Mouse (Mus musculus) retina, postnatal 7 days (tissue): ENCODE data around the gene Tnfsf9.
"Not testable (repeated sequence)": the region's sequence is repeated elsewhere in the genome, so short reads cannot be mapped to it uniquely, and the experiment has no call there.

Experiments used
- DNase-seq: peaks from one replicate; pipeline ENCODE4 v3.0.0-alpha.2; 2012; ENCODE audit warnings: low read depth, low spot score

The Tnfsf9 gene

DNA sequence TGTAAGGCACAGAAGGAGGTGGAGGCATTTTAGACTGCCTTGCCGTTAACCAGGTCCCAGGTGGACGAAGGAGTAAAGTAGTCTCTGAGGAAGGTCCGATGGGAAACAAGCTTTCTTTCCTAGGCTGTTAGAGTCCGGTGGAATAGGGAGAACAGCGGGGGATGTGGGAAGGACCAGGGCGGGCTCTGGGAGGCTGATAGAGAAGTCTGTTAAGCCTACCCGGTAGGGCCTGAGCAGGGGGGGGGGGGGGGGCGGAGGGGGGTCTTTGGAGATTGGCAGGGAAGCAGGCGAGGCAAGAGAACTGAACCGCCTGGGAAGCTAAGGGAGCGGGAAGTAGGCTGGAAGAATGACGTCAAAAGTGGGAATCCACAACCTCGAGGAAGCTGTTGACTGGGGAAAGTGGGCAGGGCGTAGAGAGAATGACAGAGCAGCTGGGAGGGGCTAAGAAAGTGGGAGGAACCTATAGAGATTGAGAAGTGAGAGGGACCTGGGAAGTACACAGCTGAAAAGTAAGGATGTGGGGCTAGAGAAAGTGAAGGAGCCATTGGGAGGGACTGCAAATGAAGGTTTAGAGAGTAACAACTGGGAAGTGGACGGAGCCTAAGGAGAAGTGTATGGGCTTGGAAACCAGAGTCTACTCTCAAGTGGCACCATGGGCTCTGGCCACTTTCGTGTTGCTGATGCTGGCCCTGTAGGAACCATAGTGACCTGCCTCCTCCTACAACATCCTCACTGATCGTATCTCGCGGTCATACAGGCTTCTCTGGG is 9.1 kb upstream of the Tnfsf9 start:
- no peak for DNase-seq

DNA sequence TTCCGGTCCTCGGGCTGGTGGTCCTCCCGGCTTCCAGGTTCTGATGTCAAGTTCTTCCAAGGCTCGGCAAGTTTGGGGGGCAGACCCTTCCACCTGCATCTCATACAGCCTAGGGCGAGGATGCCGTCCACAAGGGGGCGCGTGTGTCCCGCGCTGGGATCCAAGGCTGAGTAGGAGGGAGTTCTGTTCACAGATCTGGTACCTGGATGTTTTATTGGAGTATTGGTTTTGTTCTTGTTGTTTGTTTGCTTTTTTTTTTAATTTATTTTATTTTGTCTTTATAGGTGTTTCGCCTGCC is 8.6 kb upstream of the Tnfsf9 start:
- peak; percentile 67 for DNase-seq

GRCm38 (mm10) chr17:57098321-57098720 is 6.8 kb upstream of the Tnfsf9 start:
- DNase-seq: no peak

DNA sequence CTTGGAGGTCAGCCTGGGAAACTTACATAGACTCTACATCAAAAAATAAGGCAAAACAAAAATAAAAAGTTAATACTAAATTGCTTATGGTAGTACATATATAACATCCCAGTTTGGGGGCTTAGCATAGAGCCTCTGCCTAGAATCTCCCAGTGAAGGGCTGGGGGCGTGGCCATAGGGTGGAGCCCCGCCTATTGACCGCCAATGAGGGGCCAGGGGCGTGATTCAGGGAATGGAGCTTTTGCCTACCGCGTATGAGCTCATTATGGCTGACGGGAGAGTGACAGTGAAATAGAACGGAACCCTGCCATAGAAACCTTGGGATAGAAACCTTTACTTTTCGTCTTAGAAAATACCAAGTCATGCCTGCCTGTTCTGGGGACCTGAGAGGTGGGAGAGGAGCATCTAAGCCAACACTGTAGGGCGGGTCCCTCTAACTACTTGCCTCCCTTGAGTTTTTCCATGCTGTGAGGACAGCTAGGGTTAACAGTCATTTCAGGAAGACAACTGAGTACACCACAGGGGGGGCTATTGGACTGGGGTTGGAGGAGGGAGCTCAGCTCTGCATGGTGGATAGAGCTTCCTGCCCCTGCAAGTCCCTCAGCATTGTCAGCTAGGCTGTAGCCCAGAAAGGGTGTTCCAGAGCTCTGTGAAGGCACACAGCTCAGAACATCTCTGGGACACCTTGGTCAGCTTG is 5.3 kb upstream of the Tnfsf9 start:
- DNase-seq: no peak

- DNase-seq: no peak
Measured at GRCm38 (mm10) chr17:57102276-57102675, 2.8 kb upstream of the Tnfsf9 start.

- DNase-seq: no peak
Measured at GRCm38 (mm10) chr17:57104496-57104895, 629 bp upstream of the Tnfsf9 start.

DNA sequence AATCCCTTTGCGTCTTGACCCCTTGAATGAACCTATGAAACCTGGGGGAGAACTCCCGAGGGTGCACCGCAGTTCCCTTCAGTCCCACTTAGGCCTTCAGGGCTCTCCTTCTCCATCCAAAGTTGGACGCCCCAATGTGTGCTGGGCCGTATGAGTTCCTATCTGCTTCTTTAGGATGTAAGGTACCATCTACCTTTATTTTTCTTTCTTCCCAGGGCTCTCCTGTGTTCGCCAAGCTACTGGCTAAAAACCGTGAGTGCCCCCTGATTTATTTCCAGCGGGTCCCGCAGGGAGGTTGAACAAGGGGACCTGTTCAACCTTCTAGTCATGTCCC is 877 bp downstream of the Tnfsf9 start:
- DNase-seq: no peak

- DNase-seq: no peak
Measured at GRCm38 (mm10) chr17:57107064-57107463, 1.9 kb downstream of the Tnfsf9 start.

DNA sequence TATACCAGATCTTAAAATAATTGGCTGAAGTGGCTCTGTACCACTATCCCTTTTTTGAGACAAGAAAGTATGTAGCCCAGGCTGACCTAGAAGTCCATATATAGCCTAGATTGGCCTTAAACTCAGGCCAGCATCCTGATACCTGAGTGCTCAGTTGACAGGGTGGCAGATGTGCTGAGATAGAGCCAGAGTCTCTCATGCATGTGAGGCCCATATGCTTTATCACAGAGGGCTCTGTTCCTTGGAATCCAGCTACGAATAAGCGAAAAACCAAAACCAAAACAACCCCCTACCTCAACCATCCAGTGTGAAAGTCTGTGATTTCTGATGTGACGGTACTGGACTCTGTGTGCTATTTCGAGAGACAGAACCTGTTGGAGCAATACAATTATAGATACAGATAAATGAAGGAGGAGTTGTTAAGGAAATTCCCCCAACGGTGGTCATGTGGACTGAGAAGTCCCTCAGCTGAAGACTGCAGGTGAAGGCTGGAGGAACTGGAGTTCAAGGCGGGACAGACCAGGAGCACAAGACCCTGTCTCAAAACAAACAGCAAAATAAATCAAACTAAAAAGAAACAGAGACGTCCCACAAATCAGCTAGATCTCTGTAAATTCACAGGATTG is 3.0 kb downstream of the Tnfsf9 start:
- DNase-seq: no peak

- DNase-seq: no peak
Measured at GRCm38 (mm10) chr17:57108666-57109171, 3.6 kb downstream of the Tnfsf9 start.

DNA sequence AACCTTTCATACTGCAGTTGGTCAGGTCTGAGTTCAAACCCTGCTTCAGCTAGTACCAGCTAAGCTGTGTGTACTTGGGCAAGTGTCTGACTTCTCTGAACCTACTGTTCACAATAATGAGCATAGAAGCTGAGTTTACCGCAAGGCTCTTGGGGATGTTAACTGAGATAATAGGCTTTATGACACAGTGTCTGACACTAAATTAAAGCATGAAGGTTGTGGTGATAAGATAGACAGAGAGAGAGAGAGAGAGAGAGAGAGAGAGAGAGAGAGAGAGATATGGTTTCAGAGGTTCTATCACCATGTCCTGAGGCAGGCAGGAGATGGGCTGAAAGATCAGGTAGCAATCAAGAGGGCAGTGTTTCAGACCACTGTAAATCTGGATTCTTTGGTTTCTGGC is 4.9 kb downstream of the Tnfsf9 start:
- DNase-seq: no peak

DNA sequence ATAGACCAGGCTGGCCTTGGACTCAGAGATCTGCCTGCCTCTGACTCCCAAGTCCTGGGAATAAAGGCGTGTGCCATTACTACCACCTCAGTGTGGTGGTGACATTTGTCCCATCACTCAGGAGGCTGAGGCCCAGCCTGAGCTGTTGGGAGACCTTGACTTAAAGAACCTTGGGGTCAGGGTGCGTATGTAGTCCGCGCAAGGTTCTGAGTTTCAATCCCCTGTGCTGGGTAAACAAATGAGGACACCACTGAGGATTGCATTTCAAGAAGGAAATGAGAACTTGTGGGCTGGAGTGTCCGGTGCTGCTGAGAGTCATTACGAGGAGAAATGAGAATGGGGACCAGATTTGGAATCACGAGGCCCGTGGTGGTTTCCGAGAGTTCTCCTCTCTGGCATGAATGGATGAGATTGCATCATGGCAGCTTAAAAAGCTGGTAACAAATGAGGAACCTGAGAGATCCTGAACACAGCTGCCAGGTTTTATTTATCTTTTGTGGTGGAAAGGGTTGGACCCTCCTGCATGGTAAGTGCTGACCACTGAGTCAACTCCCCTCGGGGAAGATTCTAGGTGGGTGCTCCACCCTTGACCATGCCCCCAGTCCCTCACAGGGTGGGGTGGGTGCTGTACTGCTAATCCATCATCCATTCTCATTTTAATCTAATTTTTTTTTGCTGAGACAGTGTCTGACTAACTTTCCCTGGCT is 7.8 kb downstream of the Tnfsf9 start:
- no peak for DNase-seq

DNA sequence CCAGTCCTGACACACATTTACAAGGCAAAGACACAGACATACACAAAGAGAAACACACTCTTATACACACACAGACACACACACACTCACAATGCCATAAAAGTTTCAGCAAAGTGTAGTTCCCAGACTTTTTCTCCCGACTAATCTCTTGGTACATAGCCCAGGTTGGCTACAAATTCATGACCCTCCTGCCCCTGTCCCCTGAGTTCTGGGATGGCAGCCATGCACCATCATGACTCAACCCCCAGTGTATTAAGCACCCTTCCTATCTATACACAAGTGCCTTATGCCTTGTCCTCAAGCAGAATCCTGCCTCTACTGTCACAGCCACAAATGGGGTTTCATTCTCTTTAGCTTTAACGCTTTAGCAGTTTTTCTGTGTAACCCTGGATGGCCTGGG is 11.7 kb downstream of the Tnfsf9 start:
- DNase-seq: no peak

DNA sequence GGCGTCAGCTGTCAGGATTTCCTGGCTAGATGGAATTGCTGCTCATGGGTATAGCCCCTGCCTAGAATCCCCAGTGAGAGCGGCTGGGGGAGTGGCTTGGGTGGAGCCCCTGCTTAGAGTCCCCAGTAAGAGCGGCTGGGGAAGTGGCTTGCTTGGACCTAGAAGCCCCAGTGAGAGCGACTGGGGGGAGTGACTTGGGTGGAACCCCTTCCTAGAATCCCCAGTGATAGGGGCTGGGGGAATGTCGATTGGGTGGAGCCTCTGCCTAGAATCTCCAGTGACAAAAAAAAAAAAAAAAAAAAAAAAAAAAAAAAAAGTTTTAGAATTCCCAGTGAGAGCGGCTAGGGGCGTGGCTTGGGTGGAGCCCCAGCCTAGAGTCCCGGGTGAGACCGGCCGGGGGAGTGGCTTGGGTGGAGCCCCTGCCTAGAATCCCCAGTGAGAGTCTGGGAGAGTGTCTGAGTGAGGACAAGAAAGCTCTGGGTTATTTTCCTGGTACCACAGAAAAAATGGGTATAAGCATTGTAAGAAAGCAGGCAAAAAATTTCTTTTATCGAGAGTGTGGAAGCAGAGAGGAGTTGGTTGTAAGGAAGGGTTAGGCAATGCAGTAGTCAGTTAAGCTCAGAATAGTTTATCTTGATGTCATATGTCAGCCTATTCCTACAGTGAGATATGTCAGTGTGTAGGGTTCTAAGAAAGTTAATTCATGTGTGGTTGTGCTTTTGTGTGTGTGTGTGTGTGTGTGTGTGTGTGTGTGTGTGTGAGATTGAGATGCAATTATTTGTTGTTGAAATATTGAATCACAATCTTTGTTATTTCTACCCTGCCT is 13.6 kb downstream of the Tnfsf9 start:
- DNase-seq: no peak

DNA sequence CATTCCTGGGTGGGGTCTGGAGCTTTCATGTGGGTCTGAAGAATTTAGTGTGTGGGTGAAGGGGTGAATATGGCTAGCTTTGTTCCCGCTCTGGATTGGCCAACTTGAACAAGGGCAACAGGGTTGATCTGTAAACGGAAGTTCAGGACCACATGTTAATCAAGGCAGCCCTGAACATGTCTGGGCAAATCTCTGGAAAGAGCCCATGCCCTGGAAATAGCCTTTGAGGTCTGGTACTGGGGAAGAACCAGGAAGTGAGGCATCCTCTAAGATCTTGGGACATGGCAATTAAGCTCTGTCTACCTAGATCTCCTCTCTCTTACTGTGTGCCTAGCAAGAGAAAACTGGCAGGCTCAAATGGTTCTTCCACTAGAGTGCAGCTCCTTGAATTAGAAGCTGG is 16.7 kb downstream of the Tnfsf9 start:
- no peak for DNase-seq

- no peak for DNase-seq
Measured at GRCm38 (mm10) chr17:57123192-57124118, 18.3 kb downstream of the Tnfsf9 start.

- DNase-seq: no peak
Measured at GRCm38 (mm10) chr17:57124792-57125191, 19.7 kb downstream of the Tnfsf9 start.

DNA sequence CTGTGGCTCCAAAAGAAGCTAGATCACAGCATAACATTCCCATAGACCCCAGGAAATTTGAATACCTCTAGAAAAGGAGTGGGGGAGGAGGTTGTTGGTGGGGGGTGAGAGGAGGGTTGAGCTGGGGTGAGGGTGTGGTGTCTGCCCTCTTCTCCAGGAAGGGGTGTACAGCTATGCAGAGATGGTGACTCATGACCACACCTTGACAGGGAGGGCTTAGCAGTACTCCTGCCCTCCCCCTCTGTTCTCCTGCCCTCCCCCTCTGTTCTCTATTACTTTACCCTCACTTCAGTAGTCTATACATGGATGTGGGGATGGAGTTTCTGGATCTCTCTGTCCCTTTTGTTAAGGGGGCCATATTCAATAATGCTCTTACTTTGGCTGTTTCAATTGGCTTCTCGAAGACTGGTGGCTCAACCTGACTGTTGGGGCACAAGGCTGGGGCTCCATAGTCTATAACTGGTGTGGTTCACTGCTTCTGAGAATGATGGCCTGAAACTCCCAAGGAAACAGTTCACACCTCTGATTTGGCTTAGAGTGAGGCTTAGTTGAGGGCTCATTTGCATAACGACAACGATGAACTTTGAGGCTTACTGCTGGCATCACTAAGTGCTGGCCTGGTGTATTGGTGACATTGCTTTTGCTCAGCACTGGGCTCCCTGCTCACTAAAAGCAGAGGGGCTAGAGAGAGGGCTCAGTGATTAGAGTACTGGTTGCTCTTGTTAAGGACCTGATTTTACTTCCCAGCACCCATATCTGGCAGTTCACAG is 20.9 kb downstream of the Tnfsf9 start:
- DNase-seq: no peak

DNA sequence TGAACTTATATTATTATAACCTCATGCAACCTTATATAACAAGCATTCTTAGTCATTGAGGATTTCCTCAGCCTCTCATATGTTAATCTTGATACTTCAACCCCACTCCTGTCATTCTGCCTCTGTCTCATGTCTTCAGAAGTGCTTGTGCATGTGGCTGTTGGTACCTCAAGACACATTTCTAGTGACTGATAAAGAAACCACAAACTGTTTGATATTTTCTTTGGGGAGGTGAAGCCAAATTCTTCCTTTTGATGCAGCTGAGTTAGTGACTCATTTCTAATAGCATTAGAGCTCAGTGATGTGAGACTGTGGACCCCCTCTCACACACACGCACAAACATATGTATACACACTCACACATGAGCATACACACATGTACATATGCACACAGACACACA is 26.7 kb downstream of the Tnfsf9 start:
- no peak for DNase-seq

DNA sequence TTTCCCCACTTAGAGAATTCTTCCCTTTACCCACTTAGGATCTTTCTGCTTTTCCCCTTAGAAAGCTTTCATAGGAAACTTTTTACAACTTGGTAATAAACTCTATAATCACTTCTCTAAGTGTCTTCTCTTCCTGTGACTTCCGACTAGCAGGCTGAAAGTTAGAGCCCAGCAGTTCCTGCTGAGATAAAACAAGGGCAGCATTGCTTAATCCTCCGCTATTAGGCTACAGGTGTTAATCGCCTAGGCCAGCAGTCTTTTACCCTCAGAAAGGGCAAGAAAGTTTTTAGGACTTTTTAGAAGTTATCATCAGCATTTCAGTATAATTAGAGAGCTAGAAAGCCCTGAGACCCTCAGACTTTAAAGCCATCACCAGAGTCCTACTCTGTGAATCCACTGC is 28.9 kb downstream of the Tnfsf9 start:
- DNase-seq: not testable (repeated sequence)
